Mouse (Mus musculus) forebrain, embryonic 15.5 days (tissue): ENCODE measurements at regions not wholly inside any gene's neighbourhood (a gene's known extent, or its start where the extent isn't known, plus 50 kb on each side); places are given as distances from the start of the nearest gene placed in this dataset.
A peak's percentile ranks its signal among the peaks of the same experiment; 100 is the strongest.

ENCODE experiments used
- ATAC-seq: fragments of 200-750 bp; cut with Nextera tagmentation; replicated peaks from 2 replicates; pipeline ENCODE4 v1.8.0; 2017; ENCODE audit warnings: mild to moderate bottlenecking, moderate TSS enrichment, moderate library complexity
- H3K27ac ChIP-seq: fragments of 300-500 bp; sonication (generic); replicated peaks from 2 replicates; pipeline ENCODE4 v1.5.1; 2015; ENCODE audit warnings: mild to moderate bottlenecking, inconsistent platforms
- H3K27me3 ChIP-seq: fragments of 300-500 bp; sonication (generic); 2 replicates; pipeline ENCODE4 v1.6.1; 2015; ENCODE audit warnings: inconsistent platforms
- H3K36me3 ChIP-seq: fragments of 300-500 bp; sonication (generic); 2 replicates; pipeline ENCODE4 v1.6.1; 2015; ENCODE audit warnings: mild to moderate bottlenecking, inconsistent platforms
- H3K4me1 ChIP-seq: fragments of 300-500 bp; sonication (generic); 2 replicates; pipeline ENCODE4 v1.6.1; 2015; ENCODE audit warnings: inconsistent platforms
- H3K4me2 ChIP-seq: fragments of 300-500 bp; sonication (generic); replicated peaks from 2 replicates; pipeline ENCODE4 v1.6.1; 2015; ENCODE audit warnings: mild to moderate bottlenecking, inconsistent platforms
- H3K4me3 ChIP-seq: fragments of 300-500 bp; sonication (generic); 2 replicates; pipeline ENCODE4 v1.5.1; 2015; ENCODE audit warnings: mild to moderate bottlenecking, inconsistent platforms
- H3K9ac ChIP-seq: fragments of 300-500 bp; sonication (generic); replicated peaks from 2 replicates; pipeline ENCODE4 v1.6.1; 2015; ENCODE audit warnings: mild to moderate bottlenecking, inconsistent platforms
- H3K9me3 ChIP-seq: fragments of 300-500 bp; sonication (generic); 2 replicates; pipeline ENCODE4 v1.6.1; 2016; ENCODE audit warnings: inconsistent platforms
- WGBS: fragments of 180-500 bp; shearing (Covaris S2); methylation state at CpG from one replicate; pipeline ENCODE4 v1.1.7; 2015; ENCODE audit warnings: mixed read lengths; 5-methylcytosine and 5-hydroxymethylcytosine counted together

DNA sequence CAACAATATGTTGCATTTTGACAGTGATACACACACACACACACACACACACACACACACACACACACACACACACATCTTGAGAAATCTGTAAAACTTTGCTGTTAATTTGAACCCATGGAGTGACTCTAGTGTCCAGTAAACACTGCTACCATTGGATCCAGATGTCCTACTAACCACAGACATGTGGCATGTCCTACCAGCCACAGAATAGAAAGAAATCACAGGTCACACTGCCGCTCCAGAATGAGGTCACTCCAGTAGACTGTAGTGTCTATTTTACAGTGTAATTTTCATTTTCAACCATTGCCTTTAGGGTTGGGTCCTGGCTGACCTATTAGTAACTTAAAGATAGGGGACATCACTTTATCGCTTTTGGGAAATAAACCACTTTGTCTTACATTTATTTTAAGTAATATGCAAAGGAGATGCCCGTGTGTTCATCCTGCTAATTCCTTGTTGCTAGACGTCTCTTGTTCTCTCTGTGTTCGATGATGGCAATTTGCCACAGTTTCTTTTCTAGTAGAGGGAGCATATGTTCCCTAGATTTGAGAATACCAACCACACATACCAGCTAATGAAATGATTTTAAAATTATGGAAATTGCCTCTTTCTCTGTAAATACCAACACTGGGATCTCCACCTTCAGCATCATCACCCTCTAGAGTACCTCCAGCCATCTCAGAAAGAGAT, 59.2 kb upstream of the Cdh6 start:
- H3K4me1 ChIP-seq: no peaks in the 10 kb centered on the region
- ATAC-seq: peak; percentile 79

DNA sequence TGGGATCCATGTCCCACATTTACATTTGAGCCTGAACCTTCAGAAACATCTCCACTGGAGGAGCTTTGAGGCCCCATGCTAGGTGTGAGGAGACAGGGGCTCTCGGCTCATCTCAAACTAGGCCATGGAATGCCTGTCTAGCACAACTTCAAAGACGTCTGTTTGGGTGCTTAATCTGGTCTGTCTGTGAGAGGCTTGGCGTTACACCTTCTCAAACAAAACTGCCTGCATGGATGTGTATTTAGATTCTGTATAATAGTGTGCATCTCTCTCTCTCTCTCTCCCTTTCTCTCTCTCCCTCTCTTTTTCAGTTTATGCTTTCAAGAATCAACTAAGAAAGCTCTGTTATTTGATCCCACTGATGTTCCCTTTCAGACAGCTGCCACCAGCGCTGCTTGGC, 58.1 kb upstream of the Cdh6 start:
- 38% methylated on average over 4 of the region's 4 CpGs for WGBS
- H3K27me3 ChIP-seq: no peaks in the 10 kb centered on the region
- H3K4me3 ChIP-seq: no peak overlapping the region
- H3K4me2 ChIP-seq: no peak overlapping the region
- no peaks in the 10 kb centered on the region for H3K9me3 ChIP-seq
- H3K36me3 ChIP-seq: no peaks in the 10 kb centered on the region
- H3K9ac ChIP-seq: no peak overlapping the region
- ATAC-seq: no peak
- no peaks in the 10 kb centered on the region for H3K4me1 ChIP-seq
- H3K27ac ChIP-seq: no peak overlapping the region

More for the DNA sequence above, 59.2 kb upstream of the Cdh6 start:
- H3K27ac ChIP-seq: no peak overlapping the region
- 53% methylated on average over 5 of the region's 5 CpGs for WGBS
- no peaks in the 10 kb centered on the region for H3K27me3 ChIP-seq
- H3K4me2 ChIP-seq: no peak overlapping the region
- no peak overlapping the region for H3K4me3 ChIP-seq
- H3K9ac ChIP-seq: no peak overlapping the region
- H3K36me3 ChIP-seq: no peaks in the 10 kb centered on the region
- H3K9me3 ChIP-seq: no peaks in the 10 kb centered on the region

DNA sequence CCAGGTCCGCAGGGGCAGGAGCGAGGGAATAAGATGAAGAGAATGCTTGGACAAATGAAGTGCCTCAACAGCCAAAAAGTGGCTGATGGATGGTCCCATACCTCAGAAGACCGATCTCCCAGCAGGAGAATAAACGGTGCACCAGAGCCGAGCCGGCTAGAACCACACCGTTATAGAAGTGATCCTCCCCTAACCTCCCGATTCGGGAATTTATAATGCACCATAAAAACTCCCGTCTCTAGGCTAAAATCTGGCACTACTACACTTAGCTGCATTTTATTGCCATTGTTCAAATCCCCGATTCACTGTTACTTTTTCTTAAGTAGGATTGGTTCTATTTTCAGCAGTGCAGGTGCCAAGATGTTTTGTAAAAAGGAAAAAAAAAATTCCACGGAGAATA, 54.6 kb upstream of the Cdh6 start:
- no peak overlapping the region for H3K4me3 ChIP-seq
- ATAC-seq: no peak
- no peak overlapping the region for H3K27ac ChIP-seq
- no peaks in the 10 kb centered on the region for H3K36me3 ChIP-seq
- no peak overlapping the region for H3K4me2 ChIP-seq
- no peaks in the 10 kb centered on the region for H3K4me1 ChIP-seq
- H3K9ac ChIP-seq: no peak overlapping the region
- 95% methylated on average over 12 of the region's 12 CpGs for WGBS
- H3K27me3 ChIP-seq: no peaks in the 10 kb centered on the region
- no peaks in the 10 kb centered on the region for H3K9me3 ChIP-seq
